Mouse (Mus musculus): ENCODE measurements around the gene Ift74. TPM values are rescaled to one million over a fixed set of nuclear protein-coding genes. Genes with fewer than 3 reads are reported as not detected.

Gene Ift74
- 27.8 and 32.2 TPM in 2 replicates for polyA plus RNA-seq (2014; fragmentation: Nextera tagmentation; extraction: Ambion mirVana)

GRCm38 (mm10) chr4:94613972-94614626 lies at the start of gene Ift74:
Ift74 (plus strand) TSS chr4:94614491.
- Histone ChIP-seq H3K4me3 (replicated peaks; ENCODE audit: low read depth, low read length) (peak within 1 kb of the TSS; percentile 51), H3K9me3 (ENCODE audit: control insufficient read depth, low read length) (no peaks in the 10 kb centered on the region), H3K27me3 (ENCODE audit: control insufficient read depth, insufficient read depth, low read length) (no peaks in the 10 kb centered on the region), H3K36me3 (ENCODE audit: control insufficient read depth, insufficient read depth, low read length) (no peaks in the 10 kb centered on the region), H3K4me2 (ENCODE audit: low read length) (peak within 1 kb of the TSS; percentile 67), H3K4me1 (ENCODE audit: control insufficient read depth, insufficient read depth, low read length) (peaks cover 13% of the 10 kb centered on the region; the same call in 1 of the 2 replicates), H3K9ac (replicated peaks; ENCODE audit: low read length) (peak within 1 kb of the TSS; percentile 50), H3K27ac (replicated peaks; ENCODE audit: low read depth, low read length) (peak within 1 kb of the TSS; percentile 46)
- peak; percentile 100 for ATAC-seq (ENCODE audit: low FRiP score, low TSS enrichment)
- WGBS, result 2% methylated on average over 29 of the region's 29 CpGs
- peak; percentile 99 for DNase-seq

DNA sequence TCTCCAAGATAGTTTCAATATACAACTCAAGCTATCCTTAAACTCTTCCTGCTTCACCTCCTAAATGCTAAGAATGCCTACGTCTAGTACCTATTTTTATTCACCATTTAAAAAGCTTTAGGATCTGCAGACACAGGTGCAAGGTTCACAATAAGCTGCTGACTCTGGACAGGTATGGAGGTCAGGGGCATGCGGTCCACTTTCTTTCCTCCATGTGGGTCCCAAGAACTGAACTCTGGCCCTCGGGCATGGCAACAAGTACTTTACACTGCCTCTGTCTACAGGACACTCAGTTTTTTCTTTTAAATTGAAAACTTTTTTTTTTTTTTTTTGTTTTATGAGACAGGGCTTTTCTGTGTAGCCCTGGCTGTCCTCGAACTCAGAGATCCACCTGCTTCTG lies 41.6 kb upstream of the Ift74 start:
- Histone ChIP-seq H3K36me3 (ENCODE audit: control insufficient read depth, insufficient read depth, low read length) (peaks cover 63% of the 10 kb centered on the region), H3K4me1 (ENCODE audit: control insufficient read depth, insufficient read depth, low read length) (no peaks in the 10 kb centered on the region), H3K27ac (replicated peaks; ENCODE audit: low read depth, low read length) (no peak overlapping the region), H3K4me3 (replicated peaks; ENCODE audit: low read depth, low read length) (no peak overlapping the region), H3K9me3 (ENCODE audit: control insufficient read depth, low read length) (no peaks in the 10 kb centered on the region), H3K27me3 (ENCODE audit: control insufficient read depth, insufficient read depth, low read length) (no peaks in the 10 kb centered on the region), H3K4me2 (ENCODE audit: low read length) (no peak overlapping the region), H3K9ac (replicated peaks; ENCODE audit: low read length) (no peak overlapping the region)
- 96% methylated on average over 4 of the region's 4 CpGs for WGBS
- no peak for DNase-seq
- no peak for ATAC-seq (ENCODE audit: low FRiP score, low TSS enrichment)

- WGBS, result 88% methylated on average over 4 of the region's 4 CpGs
- H3K4me2 ChIP-seq (ENCODE audit: low read length), result no peak overlapping the region
- DNase-seq, result no peak
Measured at GRCm38 (mm10) chr4:94591765-94592381, 22.4 kb upstream of the Ift74 start.

DNA sequence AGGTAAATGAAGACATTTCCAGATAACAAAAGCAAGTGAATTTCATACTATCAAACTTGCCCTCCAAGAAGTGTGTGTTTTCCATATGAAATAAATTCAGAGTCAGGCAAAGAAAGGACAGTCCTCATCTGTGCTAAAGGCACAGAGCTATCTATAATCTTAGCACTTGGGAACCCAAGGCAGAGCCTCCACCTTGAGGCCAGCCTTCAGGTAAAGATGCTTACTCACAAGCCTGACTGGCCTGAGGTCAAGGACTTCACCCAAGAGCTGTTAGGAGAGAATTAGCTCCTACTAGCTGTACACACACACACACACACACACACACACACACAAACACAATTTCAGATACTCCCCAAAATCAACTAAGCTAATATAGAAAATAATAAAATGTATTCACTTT lies 21.6 kb upstream of the Ift74 start:
- Histone ChIP-seq H3K9me3 (ENCODE audit: control insufficient read depth, low read length) (no peaks in the 10 kb centered on the region), H3K4me1 (ENCODE audit: control insufficient read depth, insufficient read depth, low read length) (no peaks in the 10 kb centered on the region), H3K36me3 (ENCODE audit: control insufficient read depth, insufficient read depth, low read length) (no peaks in the 10 kb centered on the region), H3K4me3 (replicated peaks; ENCODE audit: low read depth, low read length) (no peak overlapping the region), H3K27me3 (ENCODE audit: control insufficient read depth, insufficient read depth, low read length) (no peaks in the 10 kb centered on the region), H3K27ac (replicated peaks; ENCODE audit: low read depth, low read length) (no peak overlapping the region), H3K9ac (replicated peaks; ENCODE audit: low read length) (no peak overlapping the region), H3K4me2 (ENCODE audit: low read length) (no peak overlapping the region)
- DNase-seq, result no peak
- ATAC-seq (ENCODE audit: low FRiP score, low TSS enrichment), result no peak

More at GRCm38 (mm10) chr4:94591765-94592381, 22.4 kb upstream of the Ift74 start:
- Histone ChIP-seq H3K36me3 (ENCODE audit: control insufficient read depth, insufficient read depth, low read length) (no peaks in the 10 kb centered on the region), H3K4me3 (replicated peaks; ENCODE audit: low read depth, low read length) (no peak overlapping the region), H3K4me1 (ENCODE audit: control insufficient read depth, insufficient read depth, low read length) (no peaks in the 10 kb centered on the region), H3K27me3 (ENCODE audit: control insufficient read depth, insufficient read depth, low read length) (no peaks in the 10 kb centered on the region), H3K9me3 (ENCODE audit: control insufficient read depth, low read length) (no peaks in the 10 kb centered on the region), H3K27ac (replicated peaks; ENCODE audit: low read depth, low read length) (no peak overlapping the region), H3K9ac (replicated peaks; ENCODE audit: low read length) (no peak overlapping the region)
- ATAC-seq (ENCODE audit: low FRiP score, low TSS enrichment), result no peak

GRCm38 (mm10) chr4:94601395-94601794 lies 12.9 kb upstream of the Ift74 start:
- ATAC-seq (ENCODE audit: low FRiP score, low TSS enrichment), result no peak
- Histone ChIP-seq H3K36me3 (ENCODE audit: control insufficient read depth, insufficient read depth, low read length) (no peaks in the 10 kb centered on the region), H3K4me1 (ENCODE audit: control insufficient read depth, insufficient read depth, low read length) (peaks cover 13% of the 10 kb centered on the region), H3K4me3 (replicated peaks; ENCODE audit: low read depth, low read length) (peak overlapping the region; percentile 95), H3K27ac (replicated peaks; ENCODE audit: low read depth, low read length) (no peak overlapping the region), H3K9ac (replicated peaks; ENCODE audit: low read length) (no peak overlapping the region), H3K9me3 (ENCODE audit: control insufficient read depth, low read length) (no peaks in the 10 kb centered on the region), H3K27me3 (ENCODE audit: control insufficient read depth, insufficient read depth, low read length) (no peaks in the 10 kb centered on the region), H3K4me2 (ENCODE audit: low read length) (peak overlapping the region; percentile 84)
- 90% methylated on average over 4 of the region's 4 CpGs for WGBS
- no peak for DNase-seq

DNA sequence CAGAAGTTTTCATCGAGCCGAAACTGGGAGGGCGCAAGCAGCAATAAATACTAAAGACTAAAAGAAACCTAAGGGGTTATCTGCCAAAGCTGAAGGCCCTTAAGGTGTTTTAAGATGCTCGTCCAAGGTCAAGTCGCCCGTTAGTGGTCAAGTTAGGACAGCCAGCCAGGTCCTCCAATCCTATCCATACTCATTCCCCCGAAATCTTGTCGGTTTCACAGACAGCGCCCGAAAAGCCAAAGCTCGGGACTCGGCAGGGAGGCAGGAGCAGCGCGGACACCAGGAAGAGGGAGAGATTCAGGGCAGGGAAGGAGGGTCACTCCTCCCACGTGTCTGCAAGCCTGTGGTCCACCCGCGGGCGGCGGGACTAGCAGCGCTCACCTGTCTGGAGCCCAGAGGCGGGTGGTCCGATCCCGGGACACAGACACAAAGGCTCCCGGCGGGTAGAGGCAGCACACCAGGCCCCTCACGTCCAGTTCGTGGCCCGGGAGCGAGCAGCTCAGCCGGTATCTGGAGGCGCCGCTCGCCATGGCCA lies 11.7 kb upstream of the Ift74 start:
- H3K27me3 ChIP-seq (ENCODE audit: control insufficient read depth, insufficient read depth, low read length), result no peaks in the 10 kb centered on the region
- no peaks in the 10 kb centered on the region for H3K36me3 ChIP-seq (ENCODE audit: control insufficient read depth, insufficient read depth, low read length)
- DNase-seq (no peak), ATAC-seq (ENCODE audit: low FRiP score, low TSS enrichment) (no peak)
- H3K27ac ChIP-seq (replicated peaks; ENCODE audit: low read depth, low read length), result peak overlapping the region; percentile 94
- H3K4me3 ChIP-seq (replicated peaks; ENCODE audit: low read depth, low read length), result peak overlapping the region; percentile 95
- no peaks in the 10 kb centered on the region for H3K9me3 ChIP-seq (ENCODE audit: control insufficient read depth, low read length)
- under 1% methylated on average over 33 of the region's 33 CpGs for WGBS
- peak overlapping the region; percentile 84 for H3K4me2 ChIP-seq (ENCODE audit: low read length)
- H3K4me1 ChIP-seq (ENCODE audit: control insufficient read depth, insufficient read depth, low read length), result peaks cover 13% of the 10 kb centered on the region
- H3K9ac ChIP-seq (replicated peaks; ENCODE audit: low read length), result peak overlapping the region; percentile 94

GRCm38 (mm10) chr4:94603031-94603629 lies 11.2 kb upstream of the Ift74 start, which contains the start of gene Plaa:
Plaa (minus strand) TSS chr4:94603244.
- H3K27me3 ChIP-seq (ENCODE audit: control insufficient read depth, insufficient read depth, low read length), result no peaks in the 10 kb centered on the region
- H3K36me3 ChIP-seq (ENCODE audit: control insufficient read depth, insufficient read depth, low read length), result no peaks in the 10 kb centered on the region
- DNase-seq (peak; percentile 97), ATAC-seq (ENCODE audit: low FRiP score, low TSS enrichment) (peak; percentile 99)
- under 1% methylated on average over 60 of the region's 61 CpGs for WGBS
- H3K4me3 ChIP-seq (replicated peaks; ENCODE audit: low read depth, low read length), result peak within 1 kb of the TSS; percentile 95
- H3K9me3 ChIP-seq (ENCODE audit: control insufficient read depth, low read length), result no peaks in the 10 kb centered on the region
- H3K4me1 ChIP-seq (ENCODE audit: control insufficient read depth, insufficient read depth, low read length), result peaks cover 13% of the 10 kb centered on the region
- peak within 1 kb of the TSS; percentile 94 for H3K9ac ChIP-seq (replicated peaks; ENCODE audit: low read length)
- H3K4me2 ChIP-seq (ENCODE audit: low read length), result peak within 1 kb of the TSS; percentile 84
- H3K27ac ChIP-seq (replicated peaks; ENCODE audit: low read depth, low read length), result peak within 1 kb of the TSS; percentile 94

GRCm38 (mm10) chr4:94604452-94605019 lies 9.8 kb upstream of the Ift74 start:
- no peak overlapping the region for H3K4me3 ChIP-seq (replicated peaks; ENCODE audit: low read depth, low read length)
- no peaks in the 10 kb centered on the region for H3K27me3 ChIP-seq (ENCODE audit: control insufficient read depth, insufficient read depth, low read length)
- H3K4me2 ChIP-seq (ENCODE audit: low read length), result no peak overlapping the region
- WGBS, result 90% methylated on average over 2 of the region's 2 CpGs
- no peaks in the 10 kb centered on the region for H3K36me3 ChIP-seq (ENCODE audit: control insufficient read depth, insufficient read depth, low read length)
- no peak overlapping the region for H3K27ac ChIP-seq (replicated peaks; ENCODE audit: low read depth, low read length)
- no peak overlapping the region for H3K9ac ChIP-seq (replicated peaks; ENCODE audit: low read length)
- peaks cover 13% of the 10 kb centered on the region for H3K4me1 ChIP-seq (ENCODE audit: control insufficient read depth, insufficient read depth, low read length)
- ATAC-seq (ENCODE audit: low FRiP score, low TSS enrichment) (no peak), DNase-seq (no peak)
- H3K9me3 ChIP-seq (ENCODE audit: control insufficient read depth, low read length), result no peaks in the 10 kb centered on the region

Data from midbrain, embryonic 14.5 days (tissue).